In the genomic region with DNA sequence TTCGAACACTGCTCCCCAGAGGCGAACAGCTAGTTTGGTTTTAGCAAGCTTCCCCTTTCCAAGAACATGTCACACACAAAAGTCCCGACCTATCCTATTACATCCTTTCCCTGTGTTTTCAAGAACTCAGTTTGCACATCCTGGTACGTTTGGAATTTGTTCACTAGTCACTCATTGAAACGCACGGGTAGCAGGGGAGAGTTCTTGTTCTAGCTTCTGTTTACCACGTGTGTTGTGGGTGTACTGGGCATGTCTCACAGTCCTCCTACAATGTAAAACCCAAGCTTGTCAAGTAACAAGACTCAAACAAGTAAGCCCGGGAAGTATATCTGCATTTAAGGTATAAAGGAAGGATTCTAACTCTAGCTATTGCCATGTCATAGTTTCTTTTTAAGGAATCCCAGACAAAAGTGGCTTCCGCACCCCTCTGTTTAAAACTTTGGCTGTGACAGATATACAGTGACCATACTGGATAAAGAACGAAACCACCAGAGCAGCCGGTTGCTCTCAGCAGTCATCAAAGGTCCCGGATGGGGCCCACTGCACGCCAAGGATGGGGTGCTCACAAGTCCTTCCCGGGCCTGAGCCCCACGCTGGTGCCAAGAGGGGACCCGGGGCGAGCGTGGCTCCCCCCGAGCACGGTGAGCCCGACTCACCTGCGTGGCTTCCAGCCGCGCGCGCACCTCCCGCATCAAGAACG, we compare ENCODE assay signal across 8 mouse cellular contexts. TPM values are rescaled to one million over a fixed set of nuclear protein-coding genes. Genes with fewer than 3 reads are reported as not detected.
DNase-seq lines count a peak whose midpoint lies in the region; ATAC-seq and TF ChIP-seq lines count a peak whose summit lies in the region.

No protein-coding gene starts in this region.

- peak overlapping the region; percentile 94 for H3K9ac ChIP-seq in embryonic facial prominence, embryonic 13.5 days

- peaks cover 17% of the 10 kb centered on the region for H3K36me3 ChIP-seq in embryonic facial prominence, embryonic 13.5 days

- peak; percentile 86 for DNase-seq in heart, adult 11 months
- no peak for DNase-seq in heart, postnatal 4 days
- no peak for DNase-seq in Patski (ENCODE audit: low read depth, low spot score)
- peak; percentile 28 to 51 for DNase-seq in heart, postnatal 10 days
- DNase-seq in layer of hippocampus, postnatal 14 days (ENCODE audit: low spot score in 2 of 2): peak; percentile 15 to 46
- no peak for DNase-seq in ovary, postnatal 36 days (ENCODE audit: low spot score)

- peak overlapping the region; percentile 74 for H3K27ac ChIP-seq in embryonic facial prominence, embryonic 13.5 days

- H3K9me3 ChIP-seq in embryonic facial prominence, embryonic 13.5 days: no peaks in the 10 kb centered on the region

- in situ Hi-C loops in Patski (cut with MboI; ENCODE audit: low pct_unique_long_range_greater_than_20kb): no loop called here

- no peaks in the 10 kb centered on the region for H3K27me3 ChIP-seq in Patski
- H3K27me3 ChIP-seq in embryonic facial prominence, embryonic 13.5 days: no peaks in the 10 kb centered on the region

- 10% methylated on average over 28 of the region's 28 CpGs for WGBS in embryonic facial prominence, embryonic 13.5 days

- CTCF ChIA-PET in Patski (lab: Charles Lee): interaction anchor here (0.8 to 2.1 kb wide), 6 partner anchors 13 to 401 kb away, joined by 3 to 5 read pairs (median 4); no protein-coding TSS in a partner anchor

- ATAC-seq in Patski: peak; percentile 58
- ATAC-seq in embryonic facial prominence, embryonic 13.5 days (ENCODE audit: insufficient number of reproducible peaks, insufficient read depth, low FRiP score, low TSS enrichment, low read depth): peak; percentile 80
- ATAC-seq in megakaryocyte progenitor cell, adult 5-6 weeks (replicated peaks; ENCODE audit: poor library complexity): peak; percentile 43

- POLR2A ChIA-PET in Patski (lab: Charles Lee): no interaction called here

- H3K4me2 ChIP-seq in embryonic facial prominence, embryonic 13.5 days: peak overlapping the region; percentile 64

- peak overlapping the region; percentile 82 for H3K4me3 ChIP-seq in embryonic facial prominence, embryonic 13.5 days

- intact Hi-C loops in heart, postnatal 10 days (cut with DNase I): no loop called here

- no peak for TF ChIP-seq CTCF in Patski (IDR thresholded peaks at IDR 0.05)

- H3K4me1 ChIP-seq in embryonic facial prominence, embryonic 13.5 days: peaks cover 10% of the 10 kb centered on the region

RNA-seq across cellular contexts. Expression of gene Thumpd2, which starts 0.5 kb away (rescaled TPM):
- total RNA-seq in heart, postnatal 4 days (2021): 1 to 10 TPM; 5.1 to 6.1 TPM
- polyA plus RNA-seq in Patski (2021): 8.5 TPM
- 14.8 and 18.8 TPM in 2 replicates for polyA plus RNA-seq in embryonic facial prominence, embryonic 13.5 days (2015; fragmentation: Nextera tagmentation; extraction: Ambion mirVana)
- 1 to 10 TPM; 5.5 to 7.6 TPM for total RNA-seq in heart, postnatal 10 days (2021)
- total RNA-seq in layer of hippocampus, postnatal 14 days (2021): 1 to 10 TPM; 4.8 to 6.1 TPM
- total RNA-seq in megakaryocyte progenitor cell, adult 5-6 weeks (2015): 12.0 and 12.6 TPM in 2 replicates
- total RNA-seq in megakaryocyte progenitor cell, adult 5-6 weeks (2017): 16.3 and 17.1 TPM in 2 replicates

Comparison
In these comparisons a context has a peak if more than half of its experiments do, and no peak if none do; other contexts are left out.
1. DNase-seq: peak in heart, adult 11 months (single experiment), heart, postnatal 10 days (2 of 2) and layer of hippocampus, postnatal 14 days (2 of 2); none in heart, postnatal 4 days (single experiment), Patski (single experiment) and ovary, postnatal 36 days (single experiment).
2. Peak in every context shown above with its lines, with median percentiles within 50 percentile points of each other: ATAC-seq.